Mouse (Mus musculus): ENCODE measurements around the gene Olfr155. TPM values are rescaled to one million over a fixed set of nuclear protein-coding genes. Genes with fewer than 3 reads are reported as not detected.

The Olfr155 gene
- polyA plus RNA-seq, 1 experiment = not detected

- TF ChIP-seq TAL1 (IDR thresholded peaks at IDR 0.05; ENCODE audit: low read length) = no peak
- no peak for TF ChIP-seq GATA1 (IDR thresholded peaks at IDR 0.05; ENCODE audit: low read length)
- Histone ChIP-seq H3K27me3 (ENCODE audit: control insufficient read depth) (no peaks in the 10 kb centered on the region), H3K4me3 (replicated peaks) (no peak overlapping the region), H3K36me3 (ENCODE audit: control insufficient read depth) (no peaks in the 10 kb centered on the region), H3K4me1 (ENCODE audit: control insufficient read depth) (no peaks in the 10 kb centered on the region), H3K9me3 (ENCODE audit: control insufficient read depth, low read length) (no peaks in the 10 kb centered on the region)
These were observed 2.7 kb downstream of the Olfr155 start for GRCm38 (mm10) chr4:43854101-43854500.

GRCm38 (mm10) chr4:43859886-43860285, 8.5 kb downstream of the Olfr155 start:
- TF ChIP-seq GATA1 (IDR thresholded peaks at IDR 0.05; ENCODE audit: low read length) = no peak
- no peak for TF ChIP-seq TAL1 (IDR thresholded peaks at IDR 0.05; ENCODE audit: low read length)
- H3K4me1 ChIP-seq (ENCODE audit: control insufficient read depth) = no peaks in the 10 kb centered on the region

DNA sequence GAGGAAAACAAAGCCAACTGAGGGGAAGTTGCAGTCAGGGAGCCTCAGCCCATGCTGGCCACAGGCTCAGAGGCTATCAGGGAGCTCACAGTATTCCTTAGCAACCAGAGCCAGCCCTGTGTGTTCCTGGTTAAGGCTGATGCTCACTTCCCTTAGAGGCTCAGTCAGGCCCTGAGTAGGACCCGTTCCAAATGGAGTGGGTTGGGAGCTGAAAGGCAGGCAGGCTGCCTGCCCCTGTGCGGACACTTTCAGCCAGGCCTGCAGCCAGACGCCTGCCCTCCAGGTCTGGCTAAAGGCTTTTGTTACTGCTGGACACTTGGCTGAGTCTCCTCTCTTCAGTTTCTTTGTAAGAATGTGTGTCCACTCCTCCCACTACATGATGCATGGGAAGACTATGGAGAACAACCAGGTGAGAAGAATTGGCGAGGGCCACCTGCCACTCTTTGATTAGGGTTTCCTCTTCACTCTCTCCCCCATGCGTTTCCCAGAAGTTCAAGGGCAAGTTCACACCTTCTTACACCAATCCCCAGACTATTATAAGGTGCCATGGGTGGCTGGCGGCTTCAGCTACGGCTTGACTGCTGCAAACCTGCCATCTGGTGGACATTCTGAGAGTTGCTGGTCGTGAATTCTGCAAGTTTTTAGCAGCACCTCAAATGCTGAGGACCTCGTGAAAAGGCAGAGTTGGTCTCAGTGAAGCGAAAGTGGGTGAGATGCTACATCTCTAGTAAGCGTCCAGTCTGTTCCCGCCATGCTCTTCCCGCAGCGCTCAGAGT, 9.6 kb downstream of the Olfr155 start:
- Histone ChIP-seq H3K36me3 (ENCODE audit: control insufficient read depth) (no peaks in the 10 kb centered on the region), H3K4me3 (replicated peaks) (no peak overlapping the region), H3K27me3 (ENCODE audit: control insufficient read depth) (no peaks in the 10 kb centered on the region), H3K9me3 (ENCODE audit: control insufficient read depth, low read length) (no peaks in the 10 kb centered on the region), H3K4me1 (ENCODE audit: control insufficient read depth) (no peaks in the 10 kb centered on the region)
- TF ChIP-seq TAL1 (IDR thresholded peaks at IDR 0.05; ENCODE audit: low read length) = no peak

More at GRCm38 (mm10) chr4:43859886-43860285, 8.5 kb downstream of the Olfr155 start:
- H3K4me3 ChIP-seq (replicated peaks) = no peak overlapping the region
- H3K9me3 ChIP-seq (ENCODE audit: control insufficient read depth, low read length) = no peaks in the 10 kb centered on the region
- no peaks in the 10 kb centered on the region for H3K27me3 ChIP-seq (ENCODE audit: control insufficient read depth)
- no peaks in the 10 kb centered on the region for H3K36me3 ChIP-seq (ENCODE audit: control insufficient read depth)

DNA sequence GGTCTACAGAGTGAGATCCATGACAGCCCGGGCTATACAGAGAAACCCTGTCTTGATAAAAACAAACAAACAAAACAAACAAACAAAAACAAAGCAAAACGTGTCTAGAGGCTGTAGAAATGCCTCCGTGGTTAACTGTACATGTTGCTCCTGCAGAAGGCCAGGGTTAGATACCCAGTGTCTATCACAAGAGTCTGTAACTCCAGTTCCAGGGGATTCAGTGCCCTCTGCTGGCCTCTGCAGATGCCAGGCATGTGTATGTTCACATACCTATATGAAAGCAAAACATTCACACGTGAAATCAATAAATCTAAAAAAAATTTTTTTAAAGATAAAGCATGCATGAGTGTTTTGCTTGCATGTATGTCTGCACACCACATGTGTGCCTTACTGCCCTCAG, 11.9 kb downstream of the Olfr155 start:
- Histone ChIP-seq H3K4me1 (ENCODE audit: control insufficient read depth) (no peaks in the 10 kb centered on the region), H3K36me3 (ENCODE audit: control insufficient read depth) (no peaks in the 10 kb centered on the region), H3K4me3 (replicated peaks) (no peak overlapping the region), H3K27me3 (ENCODE audit: control insufficient read depth) (no peaks in the 10 kb centered on the region), H3K9me3 (ENCODE audit: control insufficient read depth, low read length) (no peaks in the 10 kb centered on the region)
- no peak for TF ChIP-seq TAL1 (IDR thresholded peaks at IDR 0.05; ENCODE audit: low read length)
- no peak for TF ChIP-seq GATA1 (IDR thresholded peaks at IDR 0.05; ENCODE audit: low read length)

- Histone ChIP-seq H3K4me1 (ENCODE audit: control insufficient read depth) (peaks cover 1% of the 10 kb centered on the region), H3K9me3 (ENCODE audit: control insufficient read depth, low read length) (no peaks in the 10 kb centered on the region), H3K27me3 (ENCODE audit: control insufficient read depth) (peaks cover under 1% of the 10 kb centered on the region), H3K4me3 (replicated peaks) (no peak overlapping the region), H3K36me3 (ENCODE audit: control insufficient read depth) (no peaks in the 10 kb centered on the region)
- TF ChIP-seq TAL1 (IDR thresholded peaks at IDR 0.05; ENCODE audit: low read length) (no peak), GATA1 (IDR thresholded peaks at IDR 0.05; ENCODE audit: low read length) (no peak)
These were observed 18.5 kb downstream of the Olfr155 start for GRCm38 (mm10) chr4:43869821-43870220.

GRCm38 (mm10) chr4:43874501-43874900, 23.1 kb downstream of the Olfr155 start:
- no peaks in the 10 kb centered on the region for H3K36me3 ChIP-seq (ENCODE audit: control insufficient read depth)
- TF ChIP-seq GATA1 (IDR thresholded peaks at IDR 0.05; ENCODE audit: low read length) (no peak), TAL1 (IDR thresholded peaks at IDR 0.05; ENCODE audit: low read length) (no peak)
- peaks cover 27% of the 10 kb centered on the region for H3K27me3 ChIP-seq (ENCODE audit: control insufficient read depth)
- no peaks in the 10 kb centered on the region for H3K9me3 ChIP-seq (ENCODE audit: control insufficient read depth, low read length)
- peaks cover 16% of the 10 kb centered on the region for H3K4me1 ChIP-seq (ENCODE audit: control insufficient read depth)
- H3K4me3 ChIP-seq (replicated peaks) = no peak overlapping the region

DNA sequence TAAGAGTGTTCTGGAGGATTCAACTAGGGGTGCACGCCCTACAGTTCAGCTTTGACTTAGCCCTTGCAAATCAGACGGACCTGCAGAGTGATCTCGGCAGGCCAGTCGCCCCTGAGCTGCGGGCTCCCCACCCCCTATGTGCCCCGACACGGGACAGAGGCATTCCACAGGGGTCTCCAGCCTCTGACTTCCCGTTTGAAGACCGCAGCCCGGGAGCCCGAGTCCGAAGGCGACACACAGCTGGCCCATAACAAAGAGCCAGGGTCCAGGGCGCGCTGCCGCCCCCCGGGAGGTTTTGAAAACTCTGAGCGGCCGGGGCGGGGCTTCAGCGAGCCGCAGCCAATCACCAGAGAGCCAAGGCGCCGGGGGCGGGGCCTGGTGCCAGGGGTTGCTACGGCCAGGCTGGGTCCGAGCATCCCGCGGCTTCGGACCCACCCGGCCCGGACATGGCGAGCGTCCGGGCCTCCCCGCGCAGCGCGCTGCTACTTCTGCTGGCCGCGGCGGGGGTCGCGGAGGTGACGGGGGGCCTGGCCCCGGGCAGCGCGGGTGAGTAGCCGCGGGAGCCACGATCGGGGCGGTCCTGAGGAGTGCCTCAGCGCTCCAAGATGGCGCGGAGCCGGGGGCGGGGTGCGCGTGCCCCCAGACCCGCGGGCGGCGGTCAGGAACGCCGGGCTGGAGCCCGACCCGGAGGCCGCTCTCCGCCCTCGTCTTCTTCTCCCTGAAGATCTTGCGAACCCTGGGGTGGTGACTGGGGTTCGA, 24.0 kb downstream of the Olfr155 start, which contains the start of gene Reck:
Gene Reck, plus strand, starts transcription at position 371 of the 759 bp plus-strand sequence.
- no peak for TF ChIP-seq TAL1 (IDR thresholded peaks at IDR 0.05; ENCODE audit: low read length)
- no peak for TF ChIP-seq GATA1 (IDR thresholded peaks at IDR 0.05; ENCODE audit: low read length)
- no peaks in the 10 kb centered on the region for H3K9me3 ChIP-seq (ENCODE audit: control insufficient read depth, low read length)
- H3K4me1 ChIP-seq (ENCODE audit: control insufficient read depth) = peaks cover 16% of the 10 kb centered on the region
- no peaks in the 10 kb centered on the region for H3K36me3 ChIP-seq (ENCODE audit: control insufficient read depth)
- peak within 1 kb of the TSS; percentile 74 for H3K4me3 ChIP-seq (replicated peaks)
- H3K27me3 ChIP-seq (ENCODE audit: control insufficient read depth) = peaks cover 27% of the 10 kb centered on the region

DNA sequence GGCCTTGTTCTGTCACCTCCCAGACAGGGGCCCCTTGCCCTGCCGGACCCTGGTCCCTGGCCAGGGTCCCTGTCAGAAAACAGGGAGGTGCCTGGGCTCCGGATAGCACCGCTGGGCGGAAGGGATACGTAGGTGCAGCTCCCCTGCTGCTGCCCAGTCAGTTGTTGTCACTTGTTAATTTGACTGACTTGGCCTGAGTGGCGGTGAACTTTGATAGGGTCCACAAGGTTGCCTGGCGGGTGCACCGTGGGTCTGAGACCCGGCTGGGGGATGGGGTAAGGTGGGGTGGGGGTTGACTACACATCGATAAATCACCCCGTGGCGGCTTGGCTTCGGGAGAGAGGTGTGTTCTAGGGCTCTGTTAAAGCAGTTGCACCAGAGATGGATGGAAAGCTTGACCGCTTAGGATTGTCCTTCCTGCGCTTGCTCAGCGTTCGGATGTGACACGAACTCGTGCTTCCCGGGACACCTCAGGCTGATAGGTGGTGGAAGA, 24.6 kb downstream of the Olfr155 start:
- no peaks in the 10 kb centered on the region for H3K36me3 ChIP-seq (ENCODE audit: control insufficient read depth)
- H3K27me3 ChIP-seq (ENCODE audit: control insufficient read depth) = peaks cover 27% of the 10 kb centered on the region
- no peaks in the 10 kb centered on the region for H3K9me3 ChIP-seq (ENCODE audit: control insufficient read depth, low read length)
- TF ChIP-seq TAL1 (IDR thresholded peaks at IDR 0.05; ENCODE audit: low read length) (no peak), GATA1 (IDR thresholded peaks at IDR 0.05; ENCODE audit: low read length) (no peak)
- peaks cover 16% of the 10 kb centered on the region for H3K4me1 ChIP-seq (ENCODE audit: control insufficient read depth)
- H3K4me3 ChIP-seq (replicated peaks) = peak overlapping the region; percentile 74

GRCm38 (mm10) chr4:43877230-43877629, 25.9 kb downstream of the Olfr155 start:
- Histone ChIP-seq H3K36me3 (ENCODE audit: control insufficient read depth) (no peaks in the 10 kb centered on the region), H3K27me3 (ENCODE audit: control insufficient read depth) (peaks cover 27% of the 10 kb centered on the region), H3K4me3 (replicated peaks) (no peak overlapping the region), H3K4me1 (ENCODE audit: control insufficient read depth) (peaks cover 16% of the 10 kb centered on the region), H3K9me3 (ENCODE audit: control insufficient read depth, low read length) (no peaks in the 10 kb centered on the region)
- TF ChIP-seq GATA1 (IDR thresholded peaks at IDR 0.05; ENCODE audit: low read length) (no peak), TAL1 (IDR thresholded peaks at IDR 0.05; ENCODE audit: low read length) (no peak)

All from erythroblast, embryonic 14.5 days (primary cell).